Mouse (Mus musculus) kidney, adult 8-10 months (tissue): Measurements from ENCODE around the gene Bag6.

Experiments used
- DNase-seq, 2 experiments: peaks; one replicate each; pipeline ENCODE4 v3.0.0; 2022

The Bag6 gene

DNA sequence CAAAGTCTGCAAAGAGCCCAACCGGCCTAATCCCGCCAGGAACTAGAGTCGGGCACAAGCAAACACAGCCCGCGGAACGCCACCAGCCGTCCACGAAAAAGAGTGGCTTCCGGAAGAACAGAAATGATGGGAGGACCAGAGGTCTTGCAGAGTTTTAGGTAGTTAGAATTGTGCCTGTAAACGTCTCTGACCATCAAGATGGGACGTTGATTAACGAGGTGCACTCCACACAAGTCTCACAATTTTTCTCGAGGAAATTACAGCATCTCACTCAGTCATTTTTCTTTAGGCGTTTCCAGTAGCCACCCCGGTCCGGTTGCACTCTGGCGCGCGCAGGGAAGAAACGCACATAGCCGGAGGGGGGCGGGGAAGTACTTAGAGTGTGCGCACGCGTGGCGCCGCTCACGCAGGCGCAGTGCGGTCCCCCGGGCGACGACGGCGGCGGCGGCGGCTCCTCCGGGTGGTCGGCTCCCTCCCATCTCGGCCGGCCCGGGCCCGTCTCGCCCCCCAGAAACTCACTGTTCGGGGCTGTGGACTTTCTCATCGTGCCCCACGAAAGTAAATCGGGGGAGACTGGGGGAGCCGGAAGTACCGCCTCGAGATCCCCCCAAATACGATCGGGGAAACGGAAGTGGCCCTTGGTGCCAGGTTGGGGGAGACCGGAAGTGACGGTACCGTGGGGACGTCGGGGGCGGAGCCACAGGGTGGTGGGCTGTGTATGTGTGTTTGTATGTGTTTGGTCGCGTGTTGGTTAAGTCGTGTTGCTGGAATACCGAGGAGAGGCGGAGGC lies at the start of gene Bag6:
Gene Bag6 (plus strand): TSS at position 378 of the 790 bp plus-strand sequence.
- peak; percentile 92 to 93 for DNase-seq

DNA sequence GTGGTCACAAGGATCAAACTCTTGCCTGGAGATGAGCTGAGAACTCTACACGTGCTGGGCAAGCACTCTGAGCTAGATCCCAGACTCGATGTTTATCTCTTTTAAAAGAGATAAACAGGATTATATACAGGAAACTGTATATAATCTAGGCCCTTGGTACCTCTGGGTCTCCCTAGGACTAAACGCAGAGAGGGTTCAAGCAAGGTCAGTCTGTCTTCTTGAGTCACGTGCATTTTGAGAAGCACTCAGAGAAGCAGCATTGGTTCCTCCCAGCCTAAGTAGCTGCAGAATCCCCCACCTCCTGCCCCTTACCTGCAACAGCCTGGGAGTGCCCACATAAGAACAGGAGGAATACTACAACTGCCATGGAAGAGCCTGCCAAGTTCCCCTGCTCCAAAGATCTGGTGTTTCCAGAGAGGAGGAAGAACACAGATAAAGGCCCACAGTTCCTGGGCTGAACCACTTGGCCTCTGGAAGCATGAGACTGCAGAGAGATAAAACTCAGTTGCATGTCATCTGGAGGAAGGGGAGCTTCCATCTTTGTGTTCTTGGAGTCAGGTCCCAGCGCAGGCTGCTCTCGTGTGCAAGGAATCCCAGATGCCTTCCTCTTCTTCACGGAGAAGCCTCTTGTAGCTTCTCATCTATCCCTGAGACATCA lies 49.6 kb upstream of the Bag6 start, which contains the start of gene Ly6g6f:
Gene Ly6g6f (minus strand): TSS at position 403 of the 658 bp plus-strand sequence.
- DNase-seq: no peak

DNA sequence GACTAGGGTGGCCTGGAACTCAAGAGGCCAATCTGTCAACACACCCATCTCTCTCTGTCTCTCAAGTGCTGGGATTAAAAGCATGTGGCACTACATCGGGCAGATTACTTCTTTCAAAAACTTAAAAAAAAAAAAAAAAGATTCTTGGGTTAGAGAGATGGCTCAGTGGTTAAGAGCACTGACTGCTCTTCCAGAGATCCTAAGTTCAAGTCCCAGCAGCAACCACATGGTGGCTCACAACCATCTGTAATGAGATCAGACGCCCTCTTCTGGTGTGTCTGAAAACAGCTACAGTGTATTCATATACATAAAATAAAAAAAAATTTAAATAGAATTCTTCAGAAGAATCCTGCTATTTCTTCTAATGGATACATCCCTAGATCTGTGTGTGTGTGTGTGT lies 46.8 kb upstream of the Bag6 start:
- DNase-seq: no peak

DNA sequence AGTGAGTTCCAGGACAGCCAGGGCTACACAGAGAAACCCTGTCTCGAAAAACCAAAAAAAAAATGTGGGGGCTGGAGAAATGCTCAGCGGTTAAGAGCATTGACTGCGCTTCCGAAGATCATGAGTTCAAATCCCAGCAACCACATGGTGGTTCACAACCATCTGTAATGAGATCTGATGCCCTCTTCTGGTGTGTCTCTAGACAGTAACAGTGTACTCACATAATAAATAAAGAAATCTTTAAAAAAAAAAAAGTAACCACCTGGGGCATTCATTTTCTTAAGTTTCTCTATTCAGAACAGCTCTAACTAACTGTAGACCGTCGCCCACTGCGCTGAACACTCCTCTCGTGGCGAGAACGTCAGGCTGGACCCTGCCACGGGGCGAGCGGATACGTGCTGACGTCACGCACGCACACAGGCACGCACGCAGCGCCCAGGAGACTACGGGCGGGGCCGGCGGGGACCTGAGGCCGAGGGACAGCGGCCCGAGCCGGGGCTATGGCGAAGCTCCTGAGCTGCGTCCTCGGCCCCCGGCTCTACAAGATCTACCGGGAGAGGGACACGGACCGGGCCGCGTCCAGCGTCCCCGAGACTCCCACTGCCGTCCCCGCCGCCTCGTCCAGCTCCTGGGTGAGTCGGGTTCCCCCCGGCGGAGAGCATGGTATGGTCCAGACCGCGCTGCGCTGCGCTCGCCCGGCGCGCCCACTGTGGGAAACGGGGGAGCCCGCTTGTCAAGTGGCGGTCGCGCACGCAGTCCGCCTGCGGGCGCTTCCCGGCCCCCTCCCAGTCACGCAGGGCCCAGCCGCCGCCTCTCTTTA lies 45.9 kb upstream of the Bag6 start, which contains the start of gene Abhd16a:
Gene Abhd16a (plus strand): TSS at position 439 of the 820 bp plus-strand sequence.
- DNase-seq: peak; percentile 91 to 93

DNA sequence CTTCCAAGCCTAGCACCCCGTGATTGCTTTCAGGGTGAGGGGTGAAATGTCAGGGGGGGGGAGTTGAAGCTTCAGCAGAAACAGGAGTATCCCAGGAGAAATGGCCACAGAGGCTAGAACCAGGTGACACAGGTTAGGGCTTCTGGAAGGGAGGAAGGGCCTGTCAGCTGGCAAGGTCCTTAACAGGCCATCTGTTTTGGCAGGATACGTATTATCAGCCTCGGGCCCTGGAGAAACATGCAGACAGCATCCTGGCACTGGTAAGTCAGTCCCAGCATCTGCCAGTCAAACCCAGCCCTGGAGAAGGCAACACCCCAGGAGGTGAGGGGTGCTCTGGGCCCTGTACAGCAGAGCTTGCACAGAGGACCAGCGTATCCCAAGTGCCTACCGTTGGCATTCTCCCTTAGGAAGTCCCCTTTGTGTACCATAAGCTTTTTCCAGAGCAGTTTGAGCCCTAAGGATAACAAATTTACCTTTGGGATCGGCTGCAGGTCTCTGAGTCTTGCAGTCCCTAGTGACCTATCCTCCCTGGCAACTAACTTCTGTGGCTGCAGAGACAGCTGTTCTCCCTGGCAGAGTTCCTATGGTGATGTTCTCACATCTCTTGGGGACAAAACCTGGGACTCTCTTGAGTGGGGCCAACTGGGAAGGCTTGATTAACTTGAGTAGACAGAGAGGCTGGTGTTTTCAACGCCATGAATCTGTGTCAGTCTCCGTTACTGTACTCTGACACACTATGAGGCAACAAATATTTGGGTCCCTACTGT lies 44.6 kb upstream of the Bag6 start:
- no peak for DNase-seq

DNA sequence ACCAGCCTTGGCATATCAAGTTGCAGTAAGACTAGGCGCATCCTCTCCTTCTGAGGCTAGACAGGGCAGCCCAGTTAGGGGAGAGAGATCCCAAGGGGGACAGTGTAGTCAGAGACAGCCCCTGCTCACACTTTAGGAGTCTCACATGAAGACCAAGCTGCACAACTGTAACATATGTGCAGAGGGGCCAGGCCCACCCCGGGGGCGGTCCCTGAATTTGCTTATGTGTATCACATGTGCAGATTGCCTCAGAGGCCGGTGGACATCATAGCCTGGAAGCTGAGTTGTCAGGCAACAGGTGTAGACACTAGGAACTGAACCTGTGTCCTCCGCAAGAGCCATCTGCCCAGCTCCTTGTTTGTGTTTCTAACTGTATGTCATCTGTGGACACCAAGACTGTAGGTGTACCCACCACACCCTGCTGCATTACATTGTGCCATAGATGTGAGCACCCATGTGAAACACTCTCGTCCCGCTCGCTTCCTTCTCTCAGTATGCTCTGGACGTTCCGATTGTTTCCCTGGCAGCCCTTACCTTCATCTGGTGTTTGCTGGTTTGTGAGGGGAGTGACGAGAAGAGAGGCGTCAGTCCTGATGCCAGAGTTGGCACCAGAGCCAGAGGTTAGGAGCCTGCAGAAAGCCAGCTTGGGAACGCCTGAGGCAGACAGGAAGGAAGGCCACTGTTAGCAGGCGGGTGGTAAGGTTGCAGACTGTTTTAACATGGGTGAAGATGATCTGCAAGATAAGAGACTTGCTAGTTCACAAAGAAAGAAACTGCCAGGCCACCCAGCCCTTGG lies 42.4 kb upstream of the Bag6 start:
- no peak for DNase-seq

DNA sequence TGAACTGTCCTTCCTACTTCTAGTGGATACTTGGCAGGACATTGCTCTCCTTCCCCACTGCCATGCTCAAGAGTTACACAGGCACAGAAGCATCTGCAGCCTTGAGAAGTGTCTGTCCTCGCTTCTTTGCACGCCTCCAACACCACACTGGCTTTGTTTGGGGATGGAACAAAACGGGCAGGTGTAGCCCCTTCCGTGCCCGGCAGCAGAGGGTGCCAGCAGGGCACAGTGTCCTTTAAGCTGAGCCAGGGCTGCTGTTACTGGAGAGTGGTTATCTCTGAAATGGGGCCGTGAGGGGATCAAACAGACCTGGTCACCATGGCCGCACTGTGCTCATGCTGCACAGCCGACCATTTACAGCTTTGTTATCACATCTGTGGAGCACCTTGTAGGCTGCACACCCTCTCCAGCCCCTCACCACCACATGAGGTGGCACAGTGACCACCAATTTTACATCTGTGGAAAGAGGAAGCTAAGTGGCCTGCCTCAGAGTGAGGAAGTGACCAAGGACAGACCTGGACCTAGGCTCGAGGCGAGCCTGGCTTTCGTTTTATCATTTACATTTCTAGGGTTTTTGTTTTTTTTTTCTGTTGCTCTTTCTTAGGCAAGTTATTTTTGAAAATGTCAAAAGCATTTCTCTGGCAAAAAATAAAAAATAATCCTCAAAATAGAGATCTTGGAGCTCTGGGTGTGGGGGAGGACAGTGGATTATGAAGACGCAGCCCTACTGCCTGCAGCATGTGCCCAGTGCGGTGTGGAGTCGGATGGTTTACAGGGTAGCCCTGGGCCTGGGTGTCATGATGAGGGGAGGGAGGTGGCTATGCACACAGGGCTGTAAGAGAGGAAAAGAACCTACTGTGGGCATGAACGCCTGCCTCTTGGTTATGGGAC lies 40.3 kb upstream of the Bag6 start:
- DNase-seq: no peak

DNA sequence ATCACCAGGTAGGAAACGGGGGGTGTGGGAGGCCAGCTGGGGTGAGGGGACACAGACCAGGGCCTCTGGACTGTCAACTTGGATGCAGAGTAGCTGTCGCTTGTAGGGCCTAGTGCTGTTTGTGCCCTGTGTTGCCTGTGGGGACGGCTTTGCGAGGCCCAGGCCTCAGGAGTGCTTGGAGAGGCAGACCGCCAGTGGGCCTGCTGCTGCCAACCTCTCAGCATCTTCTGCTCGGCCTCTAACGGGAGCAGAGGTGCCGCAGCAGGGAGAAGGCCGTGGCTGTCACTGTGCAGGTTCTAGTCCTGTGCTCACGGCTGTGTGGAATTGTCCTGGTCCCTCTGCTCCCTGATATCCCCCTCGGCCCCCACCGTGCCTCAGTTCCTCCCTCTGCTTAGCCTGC lies 38.4 kb upstream of the Bag6 start:
- no peak for DNase-seq

DNA sequence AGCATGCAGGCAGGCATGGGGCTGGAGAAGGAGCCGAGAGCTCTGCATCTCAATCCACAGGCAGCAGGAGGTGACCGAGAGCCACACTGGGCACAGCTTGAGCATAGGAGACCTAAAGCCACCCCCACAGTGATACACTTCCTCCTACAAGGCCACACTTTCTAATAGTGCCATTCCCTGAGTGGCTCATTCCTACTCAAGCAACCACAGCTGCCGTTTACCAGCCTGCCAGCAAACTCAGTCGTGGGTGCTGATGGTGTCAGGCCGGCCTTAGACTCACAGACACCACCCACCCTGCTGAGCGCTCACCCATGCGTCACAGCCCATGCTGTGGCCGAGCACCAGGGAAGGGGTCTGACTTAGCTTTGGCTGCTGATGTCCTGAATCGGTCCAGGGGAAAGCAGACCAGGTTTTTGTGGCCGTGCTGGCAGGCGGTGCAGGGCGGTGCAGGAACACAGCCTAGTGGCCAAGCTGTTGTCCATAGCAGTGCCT lies 37.8 kb upstream of the Bag6 start:
- no peak for DNase-seq

DNA sequence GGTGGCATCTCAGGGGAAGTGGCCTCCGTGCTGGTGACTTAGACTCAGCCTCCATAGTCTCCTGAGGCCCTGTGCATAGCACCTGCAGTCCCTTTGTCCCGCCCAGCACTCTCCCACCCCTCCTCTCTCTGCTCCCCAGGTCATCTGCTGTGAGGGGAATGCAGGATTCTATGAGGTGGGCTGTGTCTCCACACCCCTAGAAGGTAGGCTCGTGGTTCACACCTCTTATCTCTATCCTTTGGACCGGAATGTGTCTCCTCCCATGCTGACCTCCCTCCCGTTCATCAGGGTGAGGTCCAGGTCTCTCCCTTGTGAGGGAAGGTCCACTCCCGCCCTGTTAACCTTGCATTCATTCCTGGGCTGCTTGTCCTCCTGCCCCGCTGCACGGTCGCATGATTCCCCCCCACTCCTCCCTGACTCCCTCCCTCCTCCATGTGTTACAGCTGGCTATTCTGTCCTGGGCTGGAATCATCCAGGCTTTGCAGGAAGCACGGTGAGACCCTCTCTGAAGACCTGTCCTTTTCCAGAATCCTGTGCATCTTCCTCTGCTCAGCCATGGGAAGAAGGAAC lies 34.7 kb upstream of the Bag6 start:
- DNase-seq: no peak

DNA sequence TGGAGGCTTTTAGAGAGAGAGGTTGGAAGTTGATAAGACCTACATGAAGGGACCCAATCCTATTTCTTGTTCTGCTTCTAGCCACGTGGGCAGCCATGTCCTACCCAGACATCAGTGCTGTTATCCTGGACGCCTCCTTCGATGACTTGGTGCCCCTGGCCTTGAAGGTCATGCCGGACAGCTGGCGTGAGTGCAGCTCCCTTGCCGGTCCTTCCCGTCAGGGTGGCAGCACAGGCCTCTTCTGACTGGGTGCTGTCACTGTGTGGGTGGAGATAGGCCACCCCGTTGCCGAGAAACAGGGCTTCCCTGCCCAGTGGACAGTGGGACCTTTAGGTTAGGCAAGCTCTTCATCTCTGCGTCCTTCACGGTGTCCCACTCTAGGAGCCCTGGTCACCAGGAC lies 33.8 kb upstream of the Bag6 start:
- DNase-seq: no peak

DNA sequence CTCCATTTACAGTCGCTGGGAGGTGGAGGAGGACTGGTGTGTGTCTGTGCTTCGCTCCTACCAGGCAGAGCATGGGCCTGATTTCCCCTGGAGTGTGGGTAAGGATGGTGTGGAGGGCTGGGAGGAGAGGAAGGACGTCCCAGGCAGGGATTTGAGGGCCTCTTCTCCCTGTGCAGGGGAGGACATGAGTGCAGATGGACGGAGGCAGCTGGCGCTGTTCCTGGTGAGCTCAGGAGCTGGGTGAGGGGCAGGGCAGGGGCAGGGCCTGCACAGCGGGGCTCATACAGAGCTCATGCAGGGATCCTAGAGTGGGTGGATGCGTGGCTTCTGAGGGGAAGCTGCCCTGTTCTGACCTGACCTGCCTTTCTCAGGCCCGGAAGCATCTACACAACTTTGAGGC lies 32.7 kb upstream of the Bag6 start:
- no peak for DNase-seq

DNA sequence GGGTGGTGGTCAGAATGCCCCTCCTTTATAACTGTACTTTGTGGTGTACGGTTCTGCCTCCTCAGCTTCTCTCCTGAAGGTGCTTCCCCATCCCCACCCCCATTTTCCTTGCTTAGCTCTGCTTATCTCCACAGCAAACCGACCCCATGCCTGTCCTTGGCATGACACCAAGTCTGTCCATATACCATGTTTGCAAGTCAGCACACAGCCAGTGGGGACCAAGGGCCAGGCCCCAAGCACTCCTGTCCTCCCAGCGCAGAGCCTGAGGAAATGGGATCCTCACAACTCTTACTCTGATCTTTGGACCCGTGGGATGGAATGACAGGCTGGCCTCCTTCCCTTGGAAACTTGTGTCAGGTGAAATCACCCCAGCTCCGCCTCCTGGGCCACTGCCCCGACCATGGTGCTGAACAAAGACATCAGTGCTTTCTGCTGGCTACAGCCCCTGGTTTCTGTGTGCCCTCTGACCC lies 31.7 kb upstream of the Bag6 start:
- DNase-seq: peak; percentile 75 to 82

DNA sequence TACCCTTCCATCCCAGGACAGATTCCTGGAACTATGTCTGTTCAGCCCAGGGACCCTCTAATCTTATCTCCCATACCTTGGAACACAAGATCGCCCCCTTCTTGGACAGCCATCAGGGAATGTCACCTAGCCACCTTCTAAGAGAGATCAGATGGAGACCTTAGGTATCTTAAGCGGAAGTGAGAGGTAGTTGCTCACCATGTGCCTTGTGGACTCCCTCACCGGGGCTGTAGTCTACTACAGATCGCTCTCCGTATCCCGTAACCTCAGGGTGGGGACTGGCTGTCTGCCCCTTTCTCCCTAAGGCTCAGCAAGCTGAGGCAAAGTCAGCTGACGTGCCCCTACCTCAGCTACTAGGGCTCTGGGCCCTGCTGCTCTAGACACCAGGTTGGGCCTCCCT lies 30.9 kb upstream of the Bag6 start:
- DNase-seq: no peak

DNA sequence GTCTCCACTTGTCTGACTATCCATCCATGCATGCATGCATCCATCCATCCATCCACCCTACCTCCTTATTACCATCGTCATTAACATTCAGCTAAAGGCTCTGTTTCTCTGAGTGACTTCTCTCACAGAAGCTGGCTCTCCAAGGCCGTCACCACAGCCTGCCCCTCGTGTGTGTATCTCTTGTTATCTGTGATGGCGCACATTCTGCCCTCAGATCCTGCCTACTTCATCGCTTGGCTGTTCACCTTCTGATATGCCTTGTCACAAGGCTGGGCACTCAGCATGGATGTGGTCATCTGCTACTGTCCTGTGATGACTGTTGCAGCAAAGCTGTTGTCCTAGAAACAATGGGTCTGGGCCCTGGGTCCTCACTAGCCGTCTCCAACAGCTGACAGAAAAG lies 30.2 kb upstream of the Bag6 start:
- no peak for DNase-seq

DNA sequence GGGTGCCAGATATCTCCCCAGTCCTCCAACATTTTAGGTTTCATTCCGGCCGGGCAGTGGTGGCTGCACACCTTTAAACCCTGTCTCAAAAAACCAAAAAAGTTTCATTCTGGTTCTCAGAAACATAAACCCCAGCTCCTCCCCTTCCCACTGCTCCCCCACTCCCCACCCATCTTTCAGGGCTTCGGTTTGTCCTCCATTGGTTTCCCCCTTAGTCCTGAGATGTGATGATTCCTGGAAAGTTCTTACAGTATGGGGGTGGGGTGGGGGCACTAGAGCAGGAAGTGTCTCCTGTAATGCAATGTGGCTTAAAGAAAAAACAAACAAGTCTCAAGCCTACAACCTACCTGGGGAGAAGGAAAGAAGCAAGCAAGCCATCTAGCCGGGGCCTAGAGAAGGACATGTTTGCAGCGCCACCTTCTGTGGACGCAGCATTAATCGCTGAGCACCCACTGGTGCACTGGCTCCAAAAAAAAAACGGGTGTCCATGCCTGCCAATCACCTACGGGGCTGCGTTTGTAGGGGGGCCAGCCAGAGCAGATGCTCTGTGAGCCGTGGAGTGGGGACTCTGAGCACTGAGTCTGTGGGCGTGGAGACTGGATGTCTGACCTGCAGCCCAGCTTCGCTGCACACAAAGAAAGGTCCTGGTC lies 29.1 kb upstream of the Bag6 start:
- peak in 1 of 2 experiments; percentile 45 for DNase-seq

DNA sequence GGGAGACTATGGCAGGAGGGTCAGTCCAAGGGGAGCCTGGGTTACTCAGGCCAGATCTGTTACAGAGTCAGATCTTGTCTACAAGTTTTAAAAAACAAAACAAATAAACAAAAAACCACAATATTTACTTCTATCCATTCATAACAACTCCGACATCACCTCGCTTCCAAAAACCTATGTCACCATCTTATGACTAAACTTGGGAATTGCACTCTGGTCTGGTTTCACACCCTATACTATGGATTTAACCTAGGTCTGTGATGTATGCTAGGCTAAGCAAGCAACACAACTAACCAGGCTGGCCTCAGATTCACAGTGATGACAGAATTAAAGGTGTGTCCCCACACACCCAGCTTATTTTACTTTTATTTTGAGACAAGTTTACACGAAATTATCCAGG lies 28.5 kb upstream of the Bag6 start:
- DNase-seq: no peak

DNA sequence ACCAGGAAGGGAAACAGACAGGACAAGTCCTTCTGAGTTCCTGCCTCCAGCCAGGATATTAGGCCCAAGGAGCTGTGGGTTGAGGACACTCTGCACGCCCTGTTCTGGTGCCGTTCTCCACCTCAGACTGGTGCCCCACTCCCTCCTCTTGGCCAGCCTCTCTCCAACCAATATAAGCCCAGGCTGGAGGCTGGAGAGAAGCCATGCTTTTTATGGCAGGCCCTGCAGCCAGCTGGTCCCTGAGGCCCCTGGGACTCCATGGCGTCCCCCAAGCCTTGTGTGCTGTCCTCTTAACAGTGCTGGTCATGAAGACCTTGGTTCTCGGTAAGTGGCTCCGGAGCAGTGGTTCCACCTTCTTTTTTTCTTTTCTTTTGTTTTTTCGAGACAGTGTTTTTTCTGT lies 26.9 kb upstream of the Bag6 start, which contains the start of gene Ly6g5c:
Gene Ly6g5c (plus strand): TSS at position 183 of the 400 bp plus-strand sequence.
- DNase-seq: no peak

DNA sequence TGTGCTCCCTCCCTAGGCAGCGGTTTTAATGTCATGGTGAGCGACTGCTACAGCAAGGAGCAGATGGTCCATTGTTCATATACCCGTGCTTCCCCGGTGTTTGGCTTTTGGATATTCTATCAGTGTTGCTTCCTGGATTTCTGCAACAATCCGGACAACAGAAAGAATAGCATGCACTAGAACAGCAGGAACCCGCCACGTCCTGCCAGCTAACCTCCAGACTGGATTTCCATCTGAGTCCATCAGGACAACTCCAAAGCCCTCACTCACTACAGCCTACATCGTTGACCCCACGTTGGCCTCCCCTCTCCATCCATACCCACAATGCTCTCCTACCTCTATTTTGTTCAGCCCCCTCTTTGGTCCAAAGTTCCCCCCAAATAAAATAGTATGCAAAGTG lies 23.2 kb upstream of the Bag6 start:
- no peak for DNase-seq
